Mouse (Mus musculus): ENCODE results near the gene Sgpl1. TPM values are rescaled to one million over a fixed set of nuclear protein-coding genes. Genes with fewer than 3 reads are reported as not detected.

Gene Sgpl1
- total RNA-seq, 1 experiment = 103 TPM

GRCm38 (mm10) chr10:61171654-61172053 is 24.2 kb upstream of the Sgpl1 start, which contains the start of gene Tbata:
TSS of gene Tbata (plus strand) at chr10:61171954.
- Histone ChIP-seq H3K36me3 (ENCODE audit: control insufficient read depth, insufficient read depth, low read length, poor library complexity, severe bottlenecking) (no peaks in the 10 kb centered on the region), H3K27ac (ENCODE audit: insufficient read depth, low read depth, low read length, poor library complexity, severe bottlenecking) (no peak within 1 kb of the TSS; the same call in 1 of the 2 replicates), H3K9ac (ENCODE audit: insufficient read depth, low read depth, low read length, poor library complexity, severe bottlenecking) (no peak within 1 kb of the TSS), H3K9me3 (ENCODE audit: control insufficient read depth, insufficient read depth, low read depth, low read length) (no peaks in the 10 kb centered on the region), H3K4me3 (ENCODE audit: insufficient read depth in 1 of 2, low read depth in 1 of 2, low read length in 2 of 2, poor library complexity in 1 of 2, severe bottlenecking in 1 of 2) (no peak within 1 kb of the TSS), H3K4me1 (ENCODE audit: control insufficient read depth in 2 of 2, insufficient read depth in 2 of 2, low read length in 2 of 2, poor library complexity in 1 of 2) (peaks cover 2 to 7% of the 10 kb centered on the region in 2 experiments; a peak in 2 of 4 replicates)
- in situ Hi-C loops (cut with MboI; ENCODE audit: low sequenced_read_pairs in 2 of 2, unreplicated experiment in 2 of 2) = no loop called here
- no peak for TF ChIP-seq ZNF384 (IDR thresholded peaks at IDR 0.05; ENCODE audit: low read depth, low read length)
- DNase-seq (ENCODE audit: low read depth, low spot score) = no peak

DNA sequence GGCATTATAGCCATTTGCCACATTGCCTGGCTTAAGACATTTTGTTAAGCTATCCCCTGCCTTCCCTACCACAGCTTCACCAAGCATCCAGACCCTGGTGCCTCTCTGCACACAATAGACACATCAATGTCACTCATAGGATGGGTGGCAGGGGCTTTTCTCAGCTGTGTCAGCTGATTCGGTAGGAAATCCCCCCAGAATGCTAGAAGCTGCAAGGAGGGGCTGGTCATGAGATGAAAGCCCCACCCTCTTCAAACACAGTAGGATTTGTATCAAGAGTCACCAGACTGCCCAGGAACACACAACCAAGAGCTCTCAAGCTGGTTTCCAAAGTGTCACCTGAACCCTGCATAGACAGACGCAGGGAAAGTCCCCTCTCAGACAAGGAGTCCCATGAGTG is 20.9 kb upstream of the Sgpl1 start:
- Histone ChIP-seq H3K4me1 (ENCODE audit: control insufficient read depth in 2 of 2, insufficient read depth in 2 of 2, low read length in 2 of 2, poor library complexity in 1 of 2) (no peaks in the 10 kb centered on the region), H3K9me3 (ENCODE audit: control insufficient read depth, insufficient read depth, low read depth, low read length) (no peaks in the 10 kb centered on the region), H3K36me3 (ENCODE audit: control insufficient read depth, insufficient read depth, low read length, poor library complexity, severe bottlenecking) (no peaks in the 10 kb centered on the region), H3K27ac (ENCODE audit: insufficient read depth, low read depth, low read length, poor library complexity, severe bottlenecking) (no peak overlapping the region), H3K4me3 (ENCODE audit: insufficient read depth in 1 of 2, low read depth in 1 of 2, low read length in 2 of 2, poor library complexity in 1 of 2, severe bottlenecking in 1 of 2) (no peak overlapping the region), H3K9ac (ENCODE audit: insufficient read depth, low read depth, low read length, poor library complexity, severe bottlenecking) (no peak overlapping the region)
- no peak for TF ChIP-seq ZNF384 (IDR thresholded peaks at IDR 0.05; ENCODE audit: low read depth, low read length)
- TF ChIP-seq MAFK (IDR thresholded peaks at IDR 0.05; ENCODE audit: insufficient read depth, low read depth, low read length) = no peak
- no peak for TF ChIP-seq ZC3H11A (IDR thresholded peaks at IDR 0.05; ENCODE audit: borderline replicate concordance, low read depth, low read length)
- no peak for TF ChIP-seq HCFC1 (IDR thresholded peaks at IDR 0.05; ENCODE audit: borderline replicate concordance, insufficient read depth, low read length)
- no peak for TF ChIP-seq CHD2 (IDR thresholded peaks at IDR 0.05; ENCODE audit: low read depth, low read length)
- in situ Hi-C loops (cut with MboI; ENCODE audit: low sequenced_read_pairs in 2 of 2, unreplicated experiment in 2 of 2) = no loop called here
- DNase-seq (ENCODE audit: low read depth, low spot score) = no peak

GRCm38 (mm10) chr10:61167333-61168096 is 20.0 kb upstream of the Sgpl1 start:
- no peaks in the 10 kb centered on the region for H3K9me3 ChIP-seq (ENCODE audit: control insufficient read depth, insufficient read depth, low read depth, low read length)
- no peak overlapping the region for H3K27ac ChIP-seq (ENCODE audit: insufficient read depth, low read depth, low read length, poor library complexity, severe bottlenecking)
- no peak overlapping the region for H3K4me3 ChIP-seq (ENCODE audit: insufficient read depth in 1 of 2, low read depth in 1 of 2, low read length in 2 of 2, poor library complexity in 1 of 2, severe bottlenecking in 1 of 2)
- H3K36me3 ChIP-seq (ENCODE audit: control insufficient read depth, insufficient read depth, low read length, poor library complexity, severe bottlenecking) = no peaks in the 10 kb centered on the region
- DNase-seq (ENCODE audit: low read depth, low spot score) = no peak
- no peaks in the 10 kb centered on the region for H3K4me1 ChIP-seq (ENCODE audit: control insufficient read depth in 2 of 2, insufficient read depth in 2 of 2, low read length in 2 of 2, poor library complexity in 1 of 2)
- in situ Hi-C loops (cut with MboI; ENCODE audit: low sequenced_read_pairs in 2 of 2, unreplicated experiment in 2 of 2) = no loop called here
- no peak overlapping the region for H3K9ac ChIP-seq (ENCODE audit: insufficient read depth, low read depth, low read length, poor library complexity, severe bottlenecking)
- no peak for TF ChIP-seq ZNF384 (IDR thresholded peaks at IDR 0.05; ENCODE audit: low read depth, low read length)
- no peak for TF ChIP-seq HCFC1 (IDR thresholded peaks at IDR 0.05; ENCODE audit: borderline replicate concordance, insufficient read depth, low read length)
- no peak for TF ChIP-seq CHD2 (IDR thresholded peaks at IDR 0.05; ENCODE audit: low read depth, low read length)
- no peak for TF ChIP-seq ZC3H11A (IDR thresholded peaks at IDR 0.05; ENCODE audit: borderline replicate concordance, low read depth, low read length)
- no peak for TF ChIP-seq MAFK (IDR thresholded peaks at IDR 0.05; ENCODE audit: insufficient read depth, low read depth, low read length)

DNA sequence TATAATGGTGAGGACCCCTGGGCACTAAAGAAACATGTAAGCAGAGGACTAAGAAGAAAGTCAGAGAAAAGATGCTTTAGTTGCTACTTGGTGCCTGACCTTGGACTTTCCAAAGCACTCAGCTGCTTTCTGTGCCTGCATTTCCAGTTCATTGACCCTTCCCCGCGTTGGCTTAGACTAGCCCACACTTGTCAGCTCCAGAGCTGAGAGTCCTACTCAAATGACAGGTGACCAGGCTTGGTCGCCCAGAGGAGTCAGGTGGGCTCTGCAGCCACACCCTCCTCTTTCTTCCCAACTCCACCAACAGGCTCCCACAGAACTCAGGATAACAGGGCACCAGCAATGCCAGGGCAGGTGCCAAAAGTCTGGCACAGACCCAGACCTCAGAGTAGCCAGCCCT is 14.9 kb upstream of the Sgpl1 start:
- Histone ChIP-seq H3K4me3 (ENCODE audit: insufficient read depth in 1 of 2, low read depth in 1 of 2, low read length in 2 of 2, poor library complexity in 1 of 2, severe bottlenecking in 1 of 2) (no peak overlapping the region), H3K9ac (ENCODE audit: insufficient read depth, low read depth, low read length, poor library complexity, severe bottlenecking) (no peak overlapping the region), H3K36me3 (ENCODE audit: control insufficient read depth, insufficient read depth, low read length, poor library complexity, severe bottlenecking) (no peaks in the 10 kb centered on the region), H3K27ac (ENCODE audit: insufficient read depth, low read depth, low read length, poor library complexity, severe bottlenecking) (no peak overlapping the region), H3K9me3 (ENCODE audit: control insufficient read depth, insufficient read depth, low read depth, low read length) (no peaks in the 10 kb centered on the region), H3K4me1 (ENCODE audit: control insufficient read depth in 2 of 2, insufficient read depth in 2 of 2, low read length in 2 of 2, poor library complexity in 1 of 2) (no peaks in the 10 kb centered on the region)
- DNase-seq (ENCODE audit: low read depth, low spot score) = no peak
- TF ChIP-seq ZNF384 (IDR thresholded peaks at IDR 0.05; ENCODE audit: low read depth, low read length) = no peak
- TF ChIP-seq MAFK (IDR thresholded peaks at IDR 0.05; ENCODE audit: insufficient read depth, low read depth, low read length) = no peak
- no peak for TF ChIP-seq ZC3H11A (IDR thresholded peaks at IDR 0.05; ENCODE audit: borderline replicate concordance, low read depth, low read length)
- no peak for TF ChIP-seq CHD2 (IDR thresholded peaks at IDR 0.05; ENCODE audit: low read depth, low read length)
- no peak for TF ChIP-seq HCFC1 (IDR thresholded peaks at IDR 0.05; ENCODE audit: borderline replicate concordance, insufficient read depth, low read length)
- in situ Hi-C loops (cut with MboI; ENCODE audit: low sequenced_read_pairs in 2 of 2, unreplicated experiment in 2 of 2) = no loop called here

DNA sequence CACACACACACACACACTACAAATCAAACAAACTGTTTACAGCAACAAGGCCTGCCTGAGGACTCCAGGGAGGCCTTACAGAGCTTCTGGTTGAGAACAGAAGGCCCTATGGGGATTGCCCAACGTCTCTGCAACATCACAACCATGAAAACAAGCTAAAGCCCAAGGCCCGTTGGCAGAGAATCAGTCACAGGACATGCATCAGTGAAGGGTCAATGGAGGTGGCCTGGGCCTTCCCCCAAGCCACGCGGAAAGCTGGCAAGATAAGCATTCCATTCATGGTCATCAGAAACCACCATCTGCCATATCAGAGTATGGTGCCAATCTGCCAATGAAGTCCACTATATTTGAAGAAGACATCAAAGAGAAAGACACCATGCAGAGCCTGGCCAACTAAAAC is 13.2 kb upstream of the Sgpl1 start:
- DNase-seq (ENCODE audit: low read depth, low spot score) = no peak
- Histone ChIP-seq H3K9ac (ENCODE audit: insufficient read depth, low read depth, low read length, poor library complexity, severe bottlenecking) (no peak overlapping the region), H3K9me3 (ENCODE audit: control insufficient read depth, insufficient read depth, low read depth, low read length) (no peaks in the 10 kb centered on the region), H3K36me3 (ENCODE audit: control insufficient read depth, insufficient read depth, low read length, poor library complexity, severe bottlenecking) (no peaks in the 10 kb centered on the region), H3K4me1 (ENCODE audit: control insufficient read depth in 2 of 2, insufficient read depth in 2 of 2, low read length in 2 of 2, poor library complexity in 1 of 2) (no peaks in the 10 kb centered on the region), H3K4me3 (ENCODE audit: insufficient read depth in 1 of 2, low read depth in 1 of 2, low read length in 2 of 2, poor library complexity in 1 of 2, severe bottlenecking in 1 of 2) (no peak overlapping the region), H3K27ac (ENCODE audit: insufficient read depth, low read depth, low read length, poor library complexity, severe bottlenecking) (no peak overlapping the region)
- in situ Hi-C loops (cut with MboI; ENCODE audit: low sequenced_read_pairs in 2 of 2, unreplicated experiment in 2 of 2) = no loop called here
- TF ChIP-seq ZNF384 (IDR thresholded peaks at IDR 0.05; ENCODE audit: low read depth, low read length) (no peak), MAFK (IDR thresholded peaks at IDR 0.05; ENCODE audit: insufficient read depth, low read depth, low read length) (no peak), ZC3H11A (IDR thresholded peaks at IDR 0.05; ENCODE audit: borderline replicate concordance, low read depth, low read length) (no peak), HCFC1 (IDR thresholded peaks at IDR 0.05; ENCODE audit: borderline replicate concordance, insufficient read depth, low read length) (no peak), CHD2 (IDR thresholded peaks at IDR 0.05; ENCODE audit: low read depth, low read length) (no peak)

Measured in ES-E14 (cell line).